Mouse (Mus musculus): ENCODE measurements at regions not wholly inside any gene's neighbourhood (a gene's known extent, or its start where the extent isn't known, plus 50 kb on each side); places are given as distances from the start of the nearest gene placed in this dataset.

GRCm38 (mm10) chr11:31769804-31770654 is 98.3 kb upstream of the Bod1 start:
- Histone ChIP-seq H3K9ac (no peak overlapping the region), H3K27ac (peak overlapping the region; percentile 54), H3K4me1 (replicated peaks) (peaks cover 13% of the 10 kb centered on the region), H3K4me2 (no peak overlapping the region), H3K36me3 (no peaks in the 10 kb centered on the region), H3K4me3 (no peak overlapping the region), H3K27me3 (no peaks in the 10 kb centered on the region), H3K9me3 (replicated peaks) (no peaks in the 10 kb centered on the region)
- 70% methylated on average over 4 of the region's 4 CpGs for WGBS
- ATAC-seq (replicated peaks; ENCODE audit: insufficient number of reproducible peaks, insufficient read depth, low FRiP score, low read depth): peak; percentile 73; the same call in 1 of the 2 replicates

DNA sequence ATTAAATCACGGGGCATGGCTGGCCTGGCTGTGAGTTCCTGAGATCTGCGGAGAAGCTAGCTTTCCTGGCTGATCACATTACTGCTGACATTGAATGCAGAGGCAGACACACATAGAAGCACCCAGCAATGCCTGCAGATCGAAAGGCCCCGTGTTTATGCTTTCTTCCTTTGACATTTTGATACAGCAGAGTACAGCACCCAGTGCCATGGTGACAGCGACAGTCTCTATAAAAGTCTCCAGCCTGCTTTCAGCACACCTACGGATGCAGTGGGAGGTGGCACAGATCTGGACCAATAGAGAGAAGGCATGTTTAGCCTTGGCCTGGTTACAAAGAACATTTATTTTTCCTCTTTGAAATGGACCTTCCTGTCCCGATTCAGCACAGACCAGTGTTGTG is 99.2 kb upstream of the Bod1 start:
- H3K9ac ChIP-seq: no peak overlapping the region
- 55% methylated on average over 7 of the region's 7 CpGs for WGBS
- no peak overlapping the region for H3K4me3 ChIP-seq
- no peak overlapping the region for H3K4me2 ChIP-seq
- H3K4me1 ChIP-seq (replicated peaks): peaks cover 13% of the 10 kb centered on the region
- H3K27me3 ChIP-seq: no peaks in the 10 kb centered on the region
- peak overlapping the region; percentile 54 for H3K27ac ChIP-seq
- 0 out of 2 replicates have a peak, but pooled peaks have one; percentile 27 for ATAC-seq (replicated peaks; ENCODE audit: insufficient number of reproducible peaks, insufficient read depth, low FRiP score, low read depth)
- H3K36me3 ChIP-seq: no peaks in the 10 kb centered on the region
- H3K9me3 ChIP-seq (replicated peaks): no peaks in the 10 kb centered on the region

DNA sequence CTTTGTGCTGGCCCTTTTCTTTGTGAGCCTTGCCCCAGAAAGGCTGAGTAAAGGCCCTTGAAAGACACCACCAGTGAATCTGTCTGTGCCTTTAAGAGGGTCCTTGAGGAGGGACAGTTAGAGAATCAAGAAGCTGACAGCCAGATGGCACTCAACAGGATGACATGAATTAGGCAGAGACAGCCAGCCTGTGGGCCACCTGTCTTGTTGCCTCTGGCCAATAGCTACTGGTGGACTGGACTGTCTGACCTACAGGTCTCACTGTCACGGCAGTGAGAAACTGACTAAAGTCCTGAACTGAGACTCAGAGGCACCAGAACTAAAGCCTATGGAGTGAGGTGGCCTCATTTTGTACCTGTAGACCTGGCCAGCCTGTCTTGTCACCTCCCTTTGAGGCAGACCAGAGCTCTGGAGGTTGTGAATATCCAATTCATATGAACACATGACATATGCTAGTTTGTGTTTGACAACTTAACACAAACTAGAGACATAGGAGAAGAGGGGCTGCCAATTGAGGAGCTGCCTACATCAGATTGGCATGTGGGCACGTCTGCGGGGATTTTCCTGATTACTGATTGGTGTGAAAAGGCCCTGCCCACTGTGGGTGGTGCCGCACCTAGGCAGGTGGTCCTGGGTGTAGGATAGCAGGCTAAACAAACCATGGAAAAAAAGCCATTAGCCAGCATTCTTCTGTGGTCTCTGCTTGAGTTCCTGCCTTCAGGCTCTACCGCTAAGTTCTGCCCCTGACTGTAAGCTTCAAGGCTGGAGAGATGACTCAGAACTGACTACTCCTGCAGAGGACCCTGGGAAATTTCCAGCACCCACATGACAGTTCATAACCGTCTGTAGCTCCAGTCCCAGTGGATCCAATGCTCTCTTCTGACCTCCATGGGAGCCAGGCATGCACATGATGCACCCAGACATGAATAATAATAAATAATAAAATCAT is 100.1 kb upstream of the Bod1 start:
- Histone ChIP-seq H3K4me3 (no peak overlapping the region), H3K4me1 (replicated peaks) (peaks cover 13% of the 10 kb centered on the region), H3K36me3 (no peaks in the 10 kb centered on the region), H3K27ac (peak overlapping the region; percentile 34), H3K9ac (no peak overlapping the region), H3K4me2 (no peak overlapping the region), H3K27me3 (no peaks in the 10 kb centered on the region), H3K9me3 (replicated peaks) (no peaks in the 10 kb centered on the region)
- WGBS: 83% methylated on average over 6 of the region's 6 CpGs
- no peak for ATAC-seq (replicated peaks; ENCODE audit: insufficient number of reproducible peaks, insufficient read depth, low FRiP score, low read depth)

DNA sequence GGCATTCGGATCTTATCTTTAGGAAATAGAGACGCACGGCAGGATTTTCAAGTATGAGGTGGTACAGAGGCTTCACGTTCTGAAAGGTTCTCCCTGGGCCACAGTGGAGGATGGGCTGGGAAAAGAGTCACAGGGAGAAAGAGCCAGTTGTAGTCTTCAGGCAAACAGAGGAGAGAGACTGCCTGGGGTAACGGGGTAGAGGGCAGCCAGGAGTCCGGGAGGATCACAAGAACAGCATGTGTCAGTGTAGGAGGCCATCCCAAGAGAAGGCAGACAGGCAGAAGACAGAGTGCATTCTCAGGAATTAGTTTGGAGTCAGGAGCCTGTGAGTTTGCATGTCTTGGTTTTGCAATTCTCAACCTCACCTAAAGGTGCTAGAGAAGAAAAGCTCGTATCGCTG is 94.5 kb upstream of the Cpeb4 start:
- ATAC-seq (replicated peaks; ENCODE audit: insufficient number of reproducible peaks, insufficient read depth, low FRiP score, low read depth): no peak
- no peaks in the 10 kb centered on the region for H3K36me3 ChIP-seq
- no peak overlapping the region for H3K27ac ChIP-seq
- H3K9ac ChIP-seq: no peak overlapping the region
- H3K9me3 ChIP-seq (replicated peaks): no peaks in the 10 kb centered on the region
- H3K27me3 ChIP-seq: no peaks in the 10 kb centered on the region
- WGBS: 50% methylated on average over 8 of the region's 8 CpGs
- no peak overlapping the region for H3K4me3 ChIP-seq
- no peak overlapping the region for H3K4me2 ChIP-seq
- H3K4me1 ChIP-seq (replicated peaks): peaks cover 8% of the 10 kb centered on the region

DNA sequence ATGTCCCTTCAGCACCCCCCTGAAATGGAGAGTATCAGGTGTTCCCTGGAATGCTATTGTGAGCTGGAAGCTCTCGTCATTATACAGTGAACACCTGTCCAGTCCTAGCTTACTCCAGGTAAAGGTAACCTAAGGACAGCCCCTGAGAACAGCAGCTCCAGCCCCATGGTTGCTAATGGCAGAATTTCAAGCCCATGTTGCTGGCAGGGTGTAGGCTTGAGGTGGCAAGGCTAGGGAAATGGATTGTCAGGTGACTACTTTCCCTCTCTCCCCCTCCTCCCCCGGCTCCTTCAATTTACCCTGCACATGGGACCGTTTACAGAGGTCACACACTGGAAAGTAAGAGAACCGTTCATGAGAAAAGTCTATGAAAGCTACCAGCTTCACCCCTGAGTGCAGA is 93.2 kb upstream of the Cpeb4 start:
- H3K27ac ChIP-seq: no peak overlapping the region
- H3K9ac ChIP-seq: no peak overlapping the region
- H3K9me3 ChIP-seq (replicated peaks): no peaks in the 10 kb centered on the region
- H3K36me3 ChIP-seq: no peaks in the 10 kb centered on the region
- no peak overlapping the region for H3K4me3 ChIP-seq
- ATAC-seq (replicated peaks; ENCODE audit: insufficient number of reproducible peaks, insufficient read depth, low FRiP score, low read depth): no peak
- H3K4me1 ChIP-seq (replicated peaks): peaks cover 8% of the 10 kb centered on the region
- 81% methylated on average over 4 of the region's 4 CpGs for WGBS
- no peaks in the 10 kb centered on the region for H3K27me3 ChIP-seq
- H3K4me2 ChIP-seq: no peak overlapping the region

DNA sequence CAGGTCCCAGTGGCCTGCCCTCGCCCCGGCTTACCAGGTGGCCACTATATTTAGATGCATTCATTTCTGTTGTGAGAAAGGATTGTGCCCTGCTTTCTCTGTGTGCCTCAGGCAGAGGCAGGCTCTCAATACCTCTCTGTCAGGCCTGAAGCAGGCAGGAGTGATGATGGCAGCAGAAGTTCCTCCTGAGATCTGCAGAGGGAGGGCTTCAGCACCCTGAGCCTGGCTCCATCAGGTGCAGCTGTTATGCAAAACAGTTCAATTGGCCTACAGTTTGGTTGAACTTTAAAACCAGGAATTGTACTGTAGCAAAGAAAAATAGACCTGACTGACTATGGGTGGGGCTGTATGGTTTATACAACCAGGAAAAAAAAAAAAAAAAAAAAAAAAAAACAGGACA is 92.7 kb upstream of the Cpeb4 start:
- 46% methylated on average over 2 of the region's 2 CpGs for WGBS
- Histone ChIP-seq H3K4me3 (no peak overlapping the region), H3K9me3 (replicated peaks) (no peaks in the 10 kb centered on the region), H3K27me3 (no peaks in the 10 kb centered on the region), H3K27ac (no peak overlapping the region), H3K36me3 (no peaks in the 10 kb centered on the region), H3K4me1 (replicated peaks) (peaks cover 8% of the 10 kb centered on the region), H3K4me2 (no peak overlapping the region), H3K9ac (no peak overlapping the region)
- ATAC-seq (replicated peaks; ENCODE audit: insufficient number of reproducible peaks, insufficient read depth, low FRiP score, low read depth): no peak

- Histone ChIP-seq H3K4me2 (no peak overlapping the region), H3K27me3 (no peaks in the 10 kb centered on the region), H3K9ac (no peak overlapping the region), H3K36me3 (no peaks in the 10 kb centered on the region), H3K4me3 (no peak overlapping the region), H3K27ac (no peak overlapping the region), H3K4me1 (replicated peaks) (peaks cover 8% of the 10 kb centered on the region), H3K9me3 (replicated peaks) (no peaks in the 10 kb centered on the region)
- 78% methylated on average over 6 of the region's 6 CpGs for WGBS
- no peak for ATAC-seq (replicated peaks; ENCODE audit: insufficient number of reproducible peaks, insufficient read depth, low FRiP score, low read depth)
Measured at GRCm38 (mm10) chr11:31780969-31781368, 91.0 kb upstream of the Cpeb4 start.

GRCm38 (mm10) chr11:31781605-31782004 is 90.4 kb upstream of the Cpeb4 start:
- Histone ChIP-seq H3K9me3 (replicated peaks) (no peaks in the 10 kb centered on the region), H3K27ac (no peak overlapping the region), H3K9ac (no peak overlapping the region), H3K36me3 (no peaks in the 10 kb centered on the region), H3K4me2 (no peak overlapping the region), H3K4me1 (replicated peaks) (peaks cover 8% of the 10 kb centered on the region), H3K4me3 (no peak overlapping the region), H3K27me3 (no peaks in the 10 kb centered on the region)
- no peak for ATAC-seq (replicated peaks; ENCODE audit: insufficient number of reproducible peaks, insufficient read depth, low FRiP score, low read depth)
- WGBS: 69% methylated on average over 6 of the region's 6 CpGs

GRCm38 (mm10) chr11:31783506-31784063 is 88.4 kb upstream of the Cpeb4 start:
- no peaks in the 10 kb centered on the region for H3K4me1 ChIP-seq (replicated peaks)
- no peak overlapping the region for H3K9ac ChIP-seq
- no peaks in the 10 kb centered on the region for H3K36me3 ChIP-seq
- no peak overlapping the region for H3K27ac ChIP-seq
- H3K4me2 ChIP-seq: no peak overlapping the region
- no peaks in the 10 kb centered on the region for H3K27me3 ChIP-seq
- no peaks in the 10 kb centered on the region for H3K9me3 ChIP-seq (replicated peaks)
- H3K4me3 ChIP-seq: no peak overlapping the region
- ATAC-seq (replicated peaks; ENCODE audit: insufficient number of reproducible peaks, insufficient read depth, low FRiP score, low read depth): no peak
- WGBS: 81% methylated on average over 4 of the region's 4 CpGs

GRCm38 (mm10) chr11:31784332-31784901 is 87.6 kb upstream of the Cpeb4 start:
- H3K27me3 ChIP-seq: no peaks in the 10 kb centered on the region
- H3K27ac ChIP-seq: no peak overlapping the region
- 87% methylated on average over 6 of the region's 6 CpGs for WGBS
- H3K9ac ChIP-seq: no peak overlapping the region
- H3K4me2 ChIP-seq: no peak overlapping the region
- no peak overlapping the region for H3K4me3 ChIP-seq
- no peaks in the 10 kb centered on the region for H3K4me1 ChIP-seq (replicated peaks)
- no peak for ATAC-seq (replicated peaks; ENCODE audit: insufficient number of reproducible peaks, insufficient read depth, low FRiP score, low read depth)
- H3K36me3 ChIP-seq: no peaks in the 10 kb centered on the region
- no peaks in the 10 kb centered on the region for H3K9me3 ChIP-seq (replicated peaks)

DNA sequence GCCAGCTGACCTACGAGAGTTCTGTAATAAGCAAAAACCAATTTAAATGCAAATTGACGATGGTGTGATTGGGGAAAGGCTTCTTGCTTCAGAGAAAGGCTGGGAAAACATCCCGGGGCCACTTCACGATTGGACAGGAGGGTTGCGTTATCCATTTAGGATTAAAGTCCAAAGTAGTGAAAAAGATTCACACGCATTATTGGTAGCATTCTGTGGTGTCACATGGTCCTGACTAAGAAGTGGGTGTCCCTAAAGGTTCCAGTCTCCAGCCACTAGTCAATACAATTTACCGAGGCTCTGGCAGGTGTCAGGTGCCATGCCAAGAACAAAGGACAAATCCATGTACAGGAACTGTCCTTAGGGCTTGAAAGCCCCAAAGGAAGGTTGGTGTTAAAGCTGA is 86.9 kb upstream of the Cpeb4 start:
- no peak overlapping the region for H3K4me3 ChIP-seq
- WGBS: 84% methylated on average over 7 of the region's 7 CpGs
- H3K4me2 ChIP-seq: no peak overlapping the region
- H3K9me3 ChIP-seq (replicated peaks): no peaks in the 10 kb centered on the region
- ATAC-seq (replicated peaks; ENCODE audit: insufficient number of reproducible peaks, insufficient read depth, low FRiP score, low read depth): no peak
- no peaks in the 10 kb centered on the region for H3K27me3 ChIP-seq
- H3K36me3 ChIP-seq: no peaks in the 10 kb centered on the region
- no peak overlapping the region for H3K27ac ChIP-seq
- no peaks in the 10 kb centered on the region for H3K4me1 ChIP-seq (replicated peaks)
- H3K9ac ChIP-seq: no peak overlapping the region
